Mouse (Mus musculus) ES-E14 (cell line): ENCODE measurements around the gene BC048562. TPM values are rescaled to one million over a fixed set of nuclear protein-coding genes. Genes with fewer than 3 reads are reported as not detected.

Experiments used
- DNase-seq: peaks from one replicate; pipeline ENCODE4 v3.0.0-alpha.2; 2013; ENCODE audit warnings: low read depth, low spot score
- H3K27ac ChIP-seq: 2 replicates; pipeline ENCODE4 v1.5.1; 2012; ENCODE audit warnings: low read depth, mild to moderate bottlenecking, low read length, moderate library complexity, mixed read lengths; ENCODE audit not compliant: poor library complexity, insufficient read depth, severe bottlenecking
- H3K36me3 ChIP-seq: 2 replicates; pipeline ENCODE4 v1.6.1; 2012; ENCODE audit warnings: mild to moderate bottlenecking, low read length, moderate library complexity, mixed read lengths; ENCODE audit not compliant: control insufficient read depth, poor library complexity, insufficient read depth, severe bottlenecking
- H3K4me1 ChIP-seq, 2 experiments: fragments of 150-350 bp in 1 of 2; sonication (generic) in 1 of 2; 2 replicates each; pipeline ENCODE4 v1.6.1; 2012; ENCODE audit warnings: low read length in 2 of 2, mild to moderate bottlenecking in 1 of 2, mixed read lengths in 1 of 2; ENCODE audit not compliant: control insufficient read depth in 2 of 2, insufficient read depth in 2 of 2, poor library complexity in 1 of 2
- H3K4me3 ChIP-seq, 2 experiments: fragments of 150-350 bp in 1 of 2; sonication (generic) in 1 of 2; 2 replicates each; pipeline ENCODE4 v1.5.1; 2012; ENCODE audit warnings: low read length in 2 of 2, low read depth in 1 of 2, mild to moderate bottlenecking in 1 of 2, mixed read lengths in 1 of 2; ENCODE audit not compliant: insufficient read depth in 1 of 2, poor library complexity in 1 of 2, severe bottlenecking in 1 of 2
- H3K9ac ChIP-seq: 2 replicates; pipeline ENCODE4 v1.6.1; 2012; ENCODE audit warnings: low read depth, mild to moderate bottlenecking, low read length, mixed read lengths; ENCODE audit not compliant: poor library complexity, insufficient read depth, severe bottlenecking
- H3K9me3 ChIP-seq: fragments of 150-350 bp; sonication (generic); 2 replicates; pipeline ENCODE4 v1.6.1; 2012; ENCODE audit warnings: low read depth, mild to moderate bottlenecking, low read length; ENCODE audit not compliant: control insufficient read depth, insufficient read depth
- CHD2 ChIP-seq: IDR thresholded peaks from 2 replicates; pipeline ENCODE4 v1.6.1; 2014; ENCODE audit warnings: mild to moderate bottlenecking, low read depth, low read length, inconsistent platforms
- HCFC1 ChIP-seq: IDR thresholded peaks from 2 replicates; pipeline ENCODE4 v1.6.1; 2012; ENCODE audit warnings: low read length, inconsistent platforms, borderline replicate concordance; ENCODE audit not compliant: insufficient read depth
- MAFK ChIP-seq: IDR thresholded peaks from 2 replicates; pipeline ENCODE4 v1.6.1; 2014; ENCODE audit warnings: mild to moderate bottlenecking, low read depth, low read length, inconsistent platforms; ENCODE audit not compliant: insufficient read depth
- ZC3H11A ChIP-seq: IDR thresholded peaks from 2 replicates; pipeline ENCODE4 v1.6.1; 2012; ENCODE audit warnings: low read depth, mild to moderate bottlenecking, inconsistent platforms, low read length, borderline replicate concordance
- ZNF384 ChIP-seq: IDR thresholded peaks from 2 replicates; pipeline ENCODE4 v1.6.1; 2012; ENCODE audit warnings: low read depth, low read length, inconsistent platforms
- in situ Hi-C, 2 experiments: fragments of 600-800 bp; cut with MboI; formaldehyde crosslinking; loops; one replicate each; pipeline ENCODE4 v1.15.1; 2025; ENCODE audit warnings: low sequenced_read_pairs in 2 of 2, inconsistent platforms in 1 of 2; ENCODE audit not compliant: unreplicated experiment in 2 of 2
- total RNA-seq: library from RNA; depleted of rRNA; stranded (reverse); fragments of 300-350 nt; gene quantifications from 2 replicates; pipeline ENCODE4 v1.2.3, GENCODE M21; 2012

The BC048562 gene
- total RNA-seq, 1 experiment = not detected

- H3K4me3 ChIP-seq = peak overlapping the region; percentile 86 to 98
- peak overlapping the region; percentile 32; the same call in 1 of the 2 replicates for H3K9ac ChIP-seq
- peaks cover 3 to 14% of the 10 kb centered on the region in 2 experiments; a peak in 3 of 4 replicates for H3K4me1 ChIP-seq
- no peaks in the 10 kb centered on the region for H3K9me3 ChIP-seq
- in situ Hi-C loops = no loop called here
- no peak for DNase-seq
- H3K36me3 ChIP-seq = peaks cover 27% of the 10 kb centered on the region
- peak overlapping the region; percentile 40; the same call in 1 of the 2 replicates for H3K27ac ChIP-seq
- TF ChIP-seq HCFC1 (no peak), ZC3H11A (no peak), MAFK (no peak), CHD2 (no peak)
Measured at GRCm38 (mm10) chr9:108489702-108490558, 53.6 kb downstream of the BC048562 start.

GRCm38 (mm10) chr9:108490559-108491285 is 54.4 kb downstream of the BC048562 start, which contains the start of gene Usp19:
Gene Usp19, plus strand, starts transcription at chr9:108490602.
- peaks cover 33% of the 10 kb centered on the region for H3K36me3 ChIP-seq
- H3K9me3 ChIP-seq = no peaks in the 10 kb centered on the region
- peak; percentile 86 for DNase-seq
- H3K27ac ChIP-seq = peak within 1 kb of the TSS; percentile 85
- H3K4me1 ChIP-seq = peaks cover 3 to 14% of the 10 kb centered on the region in 2 experiments; a peak in 3 of 4 replicates
- TF ChIP-seq CHD2 (no peak), HCFC1 (peak; percentile 65; the same call in 1 of the 2 replicates)
- H3K4me3 ChIP-seq = peak within 1 kb of the TSS; percentile 86 to 98
- in situ Hi-C loops = no loop called here
- H3K9ac ChIP-seq = peak within 1 kb of the TSS; percentile 84

DNA sequence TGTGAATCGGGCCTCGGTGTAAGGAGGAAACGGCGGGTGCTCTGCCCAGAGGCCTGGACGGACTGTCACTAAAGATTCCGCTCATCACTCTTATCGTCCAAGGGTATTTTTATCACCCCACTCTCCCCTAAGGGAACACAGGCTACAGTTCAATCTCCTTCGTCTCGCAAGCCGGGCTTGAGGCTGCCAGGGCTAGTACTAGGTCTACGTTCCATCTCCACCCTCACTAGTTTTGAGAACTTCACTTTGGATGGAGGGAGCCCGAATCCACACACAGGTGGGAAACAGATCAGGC is 55.0 kb downstream of the BC048562 start:
- peaks cover 3 to 14% of the 10 kb centered on the region in 2 experiments; a peak in 3 of 4 replicates for H3K4me1 ChIP-seq
- in situ Hi-C loops = no loop called here
- H3K9me3 ChIP-seq = no peaks in the 10 kb centered on the region
- H3K27ac ChIP-seq = peak overlapping the region; percentile 85; the same call in 1 of the 2 replicates
- H3K36me3 ChIP-seq = peaks cover 38% of the 10 kb centered on the region
- DNase-seq = no peak
- TF ChIP-seq MAFK = no peak
- H3K4me3 ChIP-seq = peak overlapping the region; percentile 86 to 98
- H3K9ac ChIP-seq = peak overlapping the region; percentile 84

DNA sequence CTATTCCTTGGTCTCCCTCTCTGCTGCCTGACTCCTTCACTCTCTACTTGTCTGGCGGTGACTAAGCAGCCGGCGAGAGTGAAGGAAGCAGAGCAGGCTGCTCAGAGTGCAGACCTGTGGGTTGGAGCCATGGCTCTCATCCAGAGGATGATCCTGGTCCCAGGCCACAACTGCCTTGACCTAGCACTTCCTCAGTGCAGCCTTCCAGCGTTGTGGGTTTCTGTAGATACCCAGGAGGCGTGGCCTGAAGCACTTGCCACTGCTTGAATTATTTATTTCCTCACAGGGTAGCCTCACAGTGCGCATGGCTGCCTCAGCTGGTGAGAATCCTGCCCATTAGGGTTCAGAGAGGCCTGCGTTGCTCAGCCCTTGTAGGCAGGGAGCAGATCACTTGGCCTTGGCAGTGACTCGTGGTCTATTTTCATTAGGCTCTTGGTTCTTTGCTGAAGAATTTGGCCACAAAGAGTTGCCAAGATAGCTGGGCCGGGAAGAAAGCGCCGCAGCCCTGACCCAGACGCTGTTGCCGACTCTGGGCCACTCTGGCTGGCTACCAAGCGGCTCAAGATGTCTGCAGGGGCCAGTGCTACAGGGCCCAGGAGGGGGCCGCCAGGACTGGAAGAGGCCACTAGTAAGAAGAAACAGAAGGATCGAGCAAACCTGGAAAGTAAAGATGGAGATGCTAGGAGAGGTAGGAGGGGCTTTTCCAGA is 55.9 kb downstream of the BC048562 start:
- in situ Hi-C loops = no loop called here
- peak overlapping the region; percentile 21 for H3K9ac ChIP-seq
- peak overlapping the region in 1 of 2 experiments; percentile 3; a peak in 1 of 4 replicates for H3K4me3 ChIP-seq
- peaks cover 44% of the 10 kb centered on the region for H3K36me3 ChIP-seq
- peaks cover 3 to 14% of the 10 kb centered on the region in 2 experiments; a peak in 3 of 4 replicates for H3K4me1 ChIP-seq
- DNase-seq = no peak
- H3K27ac ChIP-seq = no peak overlapping the region
- H3K9me3 ChIP-seq = no peaks in the 10 kb centered on the region
- no peak for TF ChIP-seq MAFK

GRCm38 (mm10) chr9:108493246-108493645 is 57.0 kb downstream of the BC048562 start:
- Histone ChIP-seq H3K27ac (no peak overlapping the region), H3K36me3 (peaks cover 54% of the 10 kb centered on the region), H3K4me1 (peaks cover 3 to 12% of the 10 kb centered on the region in 2 experiments; a peak in 3 of 4 replicates), H3K4me3 (no peak overlapping the region), H3K9ac (no peak overlapping the region), H3K9me3 (no peaks in the 10 kb centered on the region)
- no peak for DNase-seq
- in situ Hi-C loops = no loop called here
- TF ChIP-seq HCFC1 = no peak
- no peak for TF ChIP-seq CHD2
- TF ChIP-seq ZNF384 = no peak
- TF ChIP-seq ZC3H11A = no peak
- TF ChIP-seq MAFK = no peak
